Mouse (Mus musculus): ENCODE data around the gene Bloc1s5.
"Not testable (repeated sequence)": the region's sequence is repeated elsewhere in the genome, so short reads cannot be mapped to it uniquely, and the experiment has no call there.

Gene Bloc1s5

GRCm38 (mm10) chr13:38618001-38618630, 16.8 kb downstream of the Bloc1s5 start:
- not testable (repeated sequence) for DNase-seq (ENCODE audit: low spot score)

DNA sequence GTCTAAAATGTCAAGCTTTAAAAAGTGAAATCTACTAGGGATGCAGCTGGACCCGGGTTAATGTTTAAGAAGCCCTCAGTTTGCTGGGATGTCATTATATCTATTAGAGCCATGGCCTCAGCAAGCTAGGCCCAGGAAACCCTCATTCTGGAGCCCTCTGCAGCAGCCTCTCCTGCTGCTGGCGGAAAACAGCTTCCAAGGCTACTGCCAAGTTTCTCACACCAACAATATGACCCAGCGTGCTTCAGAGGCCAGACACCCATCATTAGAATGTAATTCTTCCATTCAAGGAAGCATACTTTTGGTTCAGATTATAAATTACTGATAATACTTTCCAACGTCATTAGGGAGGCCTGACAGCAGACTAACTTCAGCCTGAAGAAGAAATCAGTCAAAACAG, 18.0 kb downstream of the Bloc1s5 start:
- DNase-seq (ENCODE audit: low spot score), result no peak

DNA sequence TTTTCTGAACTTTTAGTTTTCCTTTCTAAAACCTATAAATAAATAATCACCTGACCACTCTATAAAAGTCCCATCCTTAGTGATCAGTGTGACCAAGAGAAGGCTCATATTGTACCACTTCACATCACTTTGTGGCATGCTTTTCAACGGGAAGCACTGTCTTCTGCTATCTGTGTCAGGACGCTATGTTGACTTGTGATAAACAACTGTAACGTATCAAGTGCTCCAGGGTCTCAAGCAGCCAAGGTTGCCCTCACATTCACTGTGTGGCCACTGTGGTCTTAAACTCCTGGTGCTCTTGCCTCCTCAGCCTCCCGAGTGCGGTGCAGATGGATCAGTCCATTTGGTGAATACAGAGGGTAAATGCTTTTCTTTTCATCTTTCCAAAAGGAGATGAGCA, 19.3 kb downstream of the Bloc1s5 start:
- no peak for DNase-seq (ENCODE audit: low spot score)

GRCm38 (mm10) chr13:38614298-38614697, 20.6 kb downstream of the Bloc1s5 start:
- DNase-seq (ENCODE audit: low spot score), result no peak

DNA sequence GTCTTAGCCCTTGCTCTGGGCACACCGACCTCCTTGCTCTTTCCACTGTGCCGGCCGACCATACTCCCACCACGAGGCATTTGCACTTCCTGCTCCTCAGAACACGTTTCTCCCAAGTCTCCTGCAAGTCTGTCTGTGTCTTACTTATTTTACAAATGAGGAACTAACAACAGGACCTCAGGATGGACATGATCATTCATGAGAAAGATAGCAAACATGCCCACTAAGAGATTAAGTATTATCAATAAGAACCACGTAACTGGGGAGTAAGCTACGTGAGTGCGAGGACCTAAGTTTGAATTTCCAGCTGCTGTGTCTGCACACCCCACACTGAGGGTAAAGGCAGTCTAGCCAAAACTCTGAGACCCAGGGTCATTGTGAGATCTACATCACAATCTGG, 21.3 kb downstream of the Bloc1s5 start:
- no peak for DNase-seq (ENCODE audit: low spot score)

DNA sequence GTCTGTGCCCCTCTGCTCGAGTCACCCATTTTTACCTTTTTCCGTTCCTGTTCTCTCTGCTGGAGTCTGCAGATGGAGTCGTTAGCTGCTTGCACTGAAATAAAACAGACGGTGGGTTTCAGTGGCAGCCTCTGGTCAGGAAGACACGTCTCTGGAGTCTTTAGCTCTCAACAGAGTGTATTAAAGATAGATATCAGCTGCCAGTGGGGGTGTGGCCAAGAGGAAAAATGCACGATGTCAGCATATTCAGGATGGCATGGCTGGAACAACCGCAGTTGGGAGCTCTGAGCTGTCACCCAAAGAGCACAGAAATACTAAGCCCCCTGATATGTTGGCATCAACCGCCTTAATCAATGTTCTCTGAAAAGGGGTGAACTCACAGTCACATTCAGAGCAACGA, 22.3 kb downstream of the Bloc1s5 start:
- no peak for DNase-seq (ENCODE audit: low spot score)

- DNase-seq (ENCODE audit: low spot score), result no peak
Observed at GRCm38 (mm10) chr13:38612179-38612578, 22.7 kb downstream of the Bloc1s5 start.

DNA sequence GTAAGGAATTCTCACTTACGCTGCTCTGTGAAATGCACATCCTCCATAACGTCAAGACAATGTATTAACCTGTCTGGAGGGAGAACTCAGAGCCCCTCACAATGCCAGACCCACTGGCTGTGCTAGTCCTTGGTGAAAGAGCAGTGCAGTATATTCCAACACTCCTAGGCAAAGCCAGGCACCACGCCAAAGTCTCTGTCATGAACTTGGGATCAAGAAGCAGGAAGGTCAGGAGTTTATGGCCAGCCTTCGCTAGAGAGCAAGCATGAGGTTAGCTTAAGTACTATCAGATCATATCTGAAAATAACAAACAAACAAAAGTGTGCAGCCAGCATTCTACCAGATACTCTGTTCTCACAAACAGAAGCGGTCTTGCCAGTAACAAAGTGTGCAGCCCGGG, 24.6 kb downstream of the Bloc1s5 start:
- peak; percentile 21 for DNase-seq (ENCODE audit: low spot score)

DNA sequence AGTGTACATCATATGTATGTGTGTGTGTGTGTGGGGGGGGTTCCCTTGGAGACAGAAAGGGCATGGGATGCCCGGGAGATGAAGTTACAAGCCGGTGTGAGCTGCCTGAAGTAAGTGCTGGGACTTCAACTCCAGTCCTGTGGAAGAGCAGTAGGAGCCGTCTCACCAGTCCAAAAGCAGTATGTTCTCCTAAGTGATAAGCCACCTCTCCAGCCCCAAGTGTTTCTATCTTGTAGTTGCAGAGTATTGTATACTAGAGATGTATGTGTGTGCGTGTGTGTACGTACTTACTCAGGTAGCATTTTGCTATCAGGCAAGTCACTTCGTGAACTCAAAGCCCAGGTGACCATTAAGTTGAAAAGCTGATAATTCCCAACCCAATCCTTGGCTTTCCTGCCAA, 27.8 kb downstream of the Bloc1s5 start:
- DNase-seq (ENCODE audit: low spot score), result no peak

GRCm38 (mm10) chr13:38605353-38605752, 29.6 kb downstream of the Bloc1s5 start:
- DNase-seq (ENCODE audit: low spot score), result no peak

GRCm38 (mm10) chr13:38602966-38603365, 31.9 kb downstream of the Bloc1s5 start:
- DNase-seq (ENCODE audit: low spot score), result no peak

GRCm38 (mm10) chr13:38602243-38602832, 32.6 kb downstream of the Bloc1s5 start:
- DNase-seq (ENCODE audit: low spot score), result no peak

- no peak for DNase-seq (ENCODE audit: low spot score)
Observed at GRCm38 (mm10) chr13:38600811-38601210, 34.1 kb downstream of the Bloc1s5 start.

DNA sequence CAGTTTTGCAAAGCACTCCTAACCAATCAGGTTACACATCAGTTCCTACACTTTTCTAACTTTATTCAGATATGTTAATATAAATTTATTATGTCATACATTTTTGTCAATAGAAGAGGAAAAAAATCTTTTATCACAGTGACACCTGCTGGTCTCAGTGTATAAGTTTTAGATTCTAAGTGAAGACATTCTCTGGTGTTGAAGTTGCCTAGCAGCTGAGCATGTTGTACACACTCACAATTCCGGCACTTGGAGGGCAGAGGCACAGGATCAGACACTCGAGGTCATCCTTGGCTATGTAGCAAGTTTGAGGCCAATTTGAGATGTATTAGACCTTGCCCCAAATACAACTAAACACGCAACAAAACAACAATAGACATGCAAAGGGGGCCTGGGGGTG, 37.8 kb downstream of the Bloc1s5 start:
- DNase-seq (ENCODE audit: low spot score), result no peak

DNA sequence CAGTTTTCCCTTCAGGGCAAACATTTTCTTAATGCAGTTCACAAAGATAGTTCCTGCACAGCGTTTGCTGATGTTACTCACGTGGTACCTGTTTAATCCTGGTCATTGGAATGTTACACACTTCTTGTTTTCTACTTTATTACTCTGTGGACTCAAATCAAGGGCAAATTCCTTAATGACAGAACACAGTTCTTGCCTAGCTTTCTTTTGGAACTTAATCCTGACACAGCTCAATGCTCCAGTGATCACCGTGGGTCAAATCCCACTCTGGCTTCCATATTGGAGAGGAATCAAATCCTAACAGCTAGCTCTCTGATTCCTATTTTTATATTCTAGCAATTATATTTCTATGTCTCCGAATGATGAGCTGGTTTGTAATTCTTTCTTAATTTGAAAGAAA, 38.4 kb downstream of the Bloc1s5 start:
- DNase-seq (ENCODE audit: low spot score), result no peak

DNA sequence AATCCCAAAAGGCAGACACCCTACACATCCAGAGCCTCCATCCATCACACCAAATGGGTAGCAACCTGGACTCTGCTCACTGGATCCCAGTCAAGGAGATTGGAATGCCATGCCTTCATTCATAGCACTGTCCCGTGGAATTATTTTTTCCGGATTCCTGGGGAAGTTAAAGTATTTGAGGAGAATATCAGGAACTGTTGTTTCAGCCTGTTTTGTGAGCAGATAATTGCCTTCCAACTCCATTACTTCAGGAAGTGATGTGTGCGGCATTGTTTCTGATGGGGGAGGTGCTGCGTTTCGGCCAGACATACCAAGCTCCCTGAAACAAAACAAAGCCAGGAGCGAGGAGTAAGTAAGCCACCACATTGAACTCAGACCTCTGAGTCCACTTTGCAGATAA, 41.8 kb downstream of the Bloc1s5 start:
- no peak for DNase-seq (ENCODE audit: low spot score)

DNA sequence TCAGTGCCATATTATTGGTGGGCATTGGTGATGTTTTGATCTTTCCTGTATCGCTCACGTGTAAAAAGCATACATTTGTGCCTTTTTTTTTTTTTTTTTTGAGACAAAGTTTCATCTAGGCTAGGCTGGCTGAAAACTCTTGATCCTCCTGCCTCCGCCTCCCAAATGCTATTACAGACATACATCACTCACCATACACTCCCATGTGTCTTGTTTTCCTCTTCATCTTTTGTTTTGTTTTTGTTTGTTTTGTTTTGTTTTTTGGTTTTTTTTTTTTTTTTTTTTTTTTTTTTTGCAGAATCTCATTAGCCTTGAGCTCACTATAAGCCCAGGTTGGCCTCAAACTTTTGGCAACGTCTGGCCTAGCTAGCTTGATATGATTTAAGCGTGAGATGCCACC, 47.6 kb downstream of the Bloc1s5 start:
- DNase-seq (ENCODE audit: low spot score), result no peak

DNA sequence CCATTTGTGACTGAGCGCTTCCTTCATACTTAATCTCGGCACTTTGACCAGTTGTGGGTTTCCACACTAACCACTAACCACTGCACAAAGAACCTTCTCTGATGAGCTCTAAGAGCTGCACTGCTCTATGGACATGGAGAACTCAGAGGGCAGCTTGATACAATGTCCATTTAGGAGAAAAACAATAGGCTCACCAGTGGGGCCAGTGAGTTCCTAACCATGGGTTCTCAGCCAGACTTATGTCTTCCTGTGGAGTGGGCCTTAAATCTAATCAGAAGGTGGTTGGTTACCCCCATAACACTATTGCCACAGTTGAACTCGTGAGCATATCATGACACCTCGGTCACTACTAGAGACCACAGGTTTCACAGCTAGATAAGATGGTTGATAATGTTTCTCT, 48.5 kb downstream of the Bloc1s5 start:
- DNase-seq (ENCODE audit: low spot score), result no peak

- DNase-seq (ENCODE audit: low spot score), result no peak
Observed at GRCm38 (mm10) chr13:38582768-38583167, 52.1 kb downstream of the Bloc1s5 start.

- peak; percentile 88 for DNase-seq (ENCODE audit: low spot score)
Observed at GRCm38 (mm10) chr13:38580601-38581457, 54.1 kb downstream of the Bloc1s5 start.

- peak; percentile 22 for DNase-seq (ENCODE audit: low spot score)
Observed at GRCm38 (mm10) chr13:38579971-38580600, 54.8 kb downstream of the Bloc1s5 start.

DNA sequence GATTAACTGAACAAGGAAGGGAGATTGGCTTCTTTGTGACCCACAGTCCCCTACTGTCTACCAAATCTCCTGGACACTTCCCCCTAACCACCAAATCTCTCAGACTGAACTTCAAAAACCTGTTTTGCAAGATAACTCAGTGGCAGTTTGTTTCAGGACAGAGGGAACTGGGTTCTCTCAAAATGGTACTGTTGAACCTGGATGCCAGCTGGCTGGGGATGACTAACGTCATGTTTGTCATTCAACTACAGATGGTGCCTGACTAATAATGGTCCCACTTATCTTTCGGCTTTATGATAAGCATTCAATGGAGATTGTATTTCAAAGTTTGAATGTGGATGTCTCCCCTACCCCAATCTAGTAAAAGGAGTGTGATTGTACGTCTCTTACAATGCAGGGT, 60.2 kb downstream of the Bloc1s5 start:
- DNase-seq (ENCODE audit: low spot score), result no peak

GRCm38 (mm10) chr13:38573281-38573680, 61.6 kb downstream of the Bloc1s5 start:
- DNase-seq (ENCODE audit: low spot score), result no peak
